ENCODE assay signal across 8 mouse cellular contexts in genomic region chr3:104790401-104790937, GRCm38 (mm10). TPM values are rescaled to one million over a fixed set of nuclear protein-coding genes. Genes with fewer than 3 reads are reported as not detected.
DNase-seq lines count a peak whose midpoint lies in the region; ATAC-seq and TF ChIP-seq lines count a peak whose summit lies in the region.
"Had no signal": no experiment of that assay in that cellular context is flagged by ENCODE, and none has a peak within 500 bp of the region (broad histone marks: within the 10 kb centered on the region; RNA-seq: fewer than 3 reads in every experiment).

No protein-coding gene starts in this region.

- H3K9me3 ChIP-seq in ES-Bruce4 (replicated peaks; ENCODE audit: control insufficient read depth, insufficient read depth, low read length, poor library complexity, severe bottlenecking): no peaks in the 10 kb centered on the region
- no peaks in the 10 kb centered on the region for H3K9me3 ChIP-seq in heart, embryonic 11.5 days (replicated peaks; ENCODE audit: control insufficient read depth, low read length)
- no peaks in the 10 kb centered on the region for H3K9me3 ChIP-seq in kidney, embryonic 15.5 days (replicated peaks)
- no peaks in the 10 kb centered on the region for H3K9me3 ChIP-seq in stomach, postnatal 0 days (ENCODE audit: control insufficient read depth, low read length)

- H3K4me2 ChIP-seq in heart, embryonic 11.5 days: peak overlapping the region; percentile 90
- H3K4me2 ChIP-seq in kidney, embryonic 15.5 days: peak overlapping the region; percentile 79
- peak overlapping the region; percentile 74 for H3K4me2 ChIP-seq in stomach, postnatal 0 days (replicated peaks; ENCODE audit: low read depth)

- H3K4me3 ChIP-seq in ES-Bruce4 (ENCODE audit: low read depth, low read length): peak overlapping the region; percentile 96
- H3K4me3 ChIP-seq in heart, embryonic 11.5 days (ENCODE audit: low read depth, low read length): peak overlapping the region; percentile 71
- peak overlapping the region; percentile 63 for H3K4me3 ChIP-seq in kidney, embryonic 15.5 days (replicated peaks)
- H3K4me3 ChIP-seq in stomach, postnatal 0 days (ENCODE audit: low read depth, low read length): peak overlapping the region; percentile 71
- H3K4me3 ChIP-seq: erythroblast, embryonic 14.5 days had no signal

- TF ChIP-seq CTCF in ES-Bruce4 (IDR thresholded peaks at IDR 0.05; ENCODE audit: low read depth, low read length): no peak
- no peak for TF ChIP-seq CTCF in stomach, postnatal 0 days (IDR thresholded peaks at IDR 0.05; ENCODE audit: low read depth)

- WGBS in heart, embryonic 11.5 days (ENCODE audit: insufficient replicate concordance): 8% methylated on average over 6 of the region's 6 CpGs
- 4% methylated on average over 6 of the region's 6 CpGs for WGBS in kidney, embryonic 15.5 days
- whole genome bisulfite sequencing in stomach, postnatal 0 days: 10% methylated on average over 6 of the region's 6 CpGs

- 0 out of 2 replicates have a peak, but pooled peaks have one; percentile 21 for TF ChIP-seq EP300 in ES-Bruce4 (IDR thresholded peaks at IDR 0.05; ENCODE audit: insufficient read depth, low read depth, low read length)
- no peak for TF ChIP-seq EP300 in stomach, postnatal 0 days (optimal IDR thresholded peaks at IDR 0.05)

- H3K27me3 ChIP-seq in ES-Bruce4 (ENCODE audit: control insufficient read depth, insufficient read depth, low read length, poor library complexity, severe bottlenecking): no peaks in the 10 kb centered on the region
- H3K27me3 ChIP-seq in heart, embryonic 11.5 days (ENCODE audit: control insufficient read depth, insufficient read depth, low read length): no peaks in the 10 kb centered on the region; the same call in 1 of the 2 replicates
- H3K27me3 ChIP-seq in kidney, embryonic 15.5 days: peaks cover 5% of the 10 kb centered on the region; the same call in 1 of the 2 replicates
- no peaks in the 10 kb centered on the region for H3K27me3 ChIP-seq in stomach, postnatal 0 days (ENCODE audit: control insufficient read depth, insufficient read depth, low read length)

- peak; percentile 75 for DNase-seq in adipocyte (ENCODE audit: low spot score)
- peak; percentile 26 for DNase-seq in lung, postnatal 14 days
- DNase-seq in stomach, postnatal 0 days (ENCODE audit: low spot score): peak; percentile 50
- DNase-seq in cerebellum, postnatal 14 days: no peak

- TF ChIP-seq POLR2A in ES-Bruce4 (IDR thresholded peaks at IDR 0.05; ENCODE audit: insufficient read depth, low read length): no peak

- peak overlapping the region; percentile 90 for H3K9ac ChIP-seq in ES-Bruce4 (ENCODE audit: low read depth, poor library complexity, severe bottlenecking)
- peak overlapping the region; percentile 76 for H3K9ac ChIP-seq in heart, embryonic 11.5 days (ENCODE audit: low read depth, low read length)
- peak overlapping the region; percentile 58 for H3K9ac ChIP-seq in kidney, embryonic 15.5 days
- H3K9ac ChIP-seq in stomach, postnatal 0 days (ENCODE audit: low read length): peak overlapping the region; percentile 79

- H3K27ac ChIP-seq in ES-Bruce4 (ENCODE audit: insufficient read depth, low read length): peak overlapping the region; percentile 13; the same call in 1 of the 2 replicates
- H3K27ac ChIP-seq in heart, embryonic 11.5 days (ENCODE audit: low read depth, low read length): peak overlapping the region; percentile 90
- H3K27ac ChIP-seq in kidney, embryonic 15.5 days: peak overlapping the region; percentile 92
- peak overlapping the region; percentile 94 for H3K27ac ChIP-seq in stomach, postnatal 0 days (replicated peaks)

- peaks cover 13% of the 10 kb centered on the region for H3K4me1 ChIP-seq in ES-Bruce4 (ENCODE audit: control insufficient read depth, insufficient read depth, low read length)
- H3K4me1 ChIP-seq in heart, embryonic 11.5 days (ENCODE audit: control insufficient read depth, insufficient read depth, low read length): peaks cover 50% of the 10 kb centered on the region
- peaks cover 71% of the 10 kb centered on the region for H3K4me1 ChIP-seq in kidney, embryonic 15.5 days
- peaks cover 21% of the 10 kb centered on the region for H3K4me1 ChIP-seq in stomach, postnatal 0 days (replicated peaks; ENCODE audit: control insufficient read depth, insufficient read depth)

- ATAC-seq in heart, embryonic 11.5 days (replicated peaks; ENCODE audit: insufficient number of reproducible peaks, low FRiP score, low TSS enrichment): 0 out of 2 replicates have a peak, but pooled peaks have one; percentile 7
- peak; percentile 12 for ATAC-seq in kidney, embryonic 15.5 days (replicated peaks; ENCODE audit: low FRiP score)
- peak; percentile 13; the same call in 1 of the 2 replicates for ATAC-seq in stomach, postnatal 0 days (ENCODE audit: low FRiP score, low TSS enrichment)

- H3K36me3 ChIP-seq in ES-Bruce4 (ENCODE audit: control insufficient read depth, insufficient read depth, low read length, poor library complexity, severe bottlenecking): peaks cover 1% of the 10 kb centered on the region; the same call in 1 of the 2 replicates
- H3K36me3 ChIP-seq in heart, embryonic 11.5 days (ENCODE audit: control insufficient read depth, insufficient read depth, low read length): peaks cover 13% of the 10 kb centered on the region
- peaks cover 35% of the 10 kb centered on the region for H3K36me3 ChIP-seq in kidney, embryonic 15.5 days
- H3K36me3 ChIP-seq in stomach, postnatal 0 days (ENCODE audit: control insufficient read depth, insufficient read depth, low read length): peaks cover 3% of the 10 kb centered on the region; the same call in 1 of the 2 replicates

RNA-seq across cellular contexts. Expression of gene Rhoc, which starts 2.3 kb away (rescaled TPM):
- polyA plus RNA-seq in ES-Bruce4 (2011; ENCODE audit: insufficient read depth, insufficient read length, low read depth, missing spikeins): 123 and 125 TPM in 2 replicates
- 242 and 272 TPM in 2 replicates for polyA plus RNA-seq in heart, embryonic 11.5 days (2014; fragmentation: Nextera tagmentation; extraction: Ambion mirVana)
- polyA plus RNA-seq in kidney, embryonic 15.5 days (2015; fragmentation: Nextera tagmentation; extraction: Ambion mirVana): 131 and 135 TPM in 2 replicates
- polyA plus RNA-seq in stomach, postnatal 0 days (2015; fragmentation: Nextera tagmentation; extraction: Ambion mirVana): 126 and 130 TPM in 2 replicates

RNA-seq across cellular contexts. Expression of gene Fam19a3, which starts 8.8 kb away (rescaled TPM):
- 0.20 and 0.31 TPM in 2 replicates for polyA plus RNA-seq in ES-Bruce4 (2011; ENCODE audit: insufficient read depth, insufficient read length, low read depth, missing spikeins)
- 1.2 and 2.2 TPM in 2 replicates for polyA plus RNA-seq in heart, embryonic 11.5 days (2014; fragmentation: Nextera tagmentation; extraction: Ambion mirVana)
- polyA plus RNA-seq in kidney, embryonic 15.5 days (2015; fragmentation: Nextera tagmentation; extraction: Ambion mirVana): 0.06 and 0.10 TPM in 2 replicates
- polyA plus RNA-seq in stomach, postnatal 0 days (2015; fragmentation: Nextera tagmentation; extraction: Ambion mirVana): 0.17 TPM in 1 of 2 replicates, not detected in the other
- polyA plus RNA-seq: erythroblast, embryonic 14.5 days had no signal

RNA-seq across cellular contexts. Expression of gene Ppm1j, which starts 9.6 kb away (rescaled TPM):
- polyA plus RNA-seq in ES-Bruce4 (2011; ENCODE audit: insufficient read depth, insufficient read length, low read depth, missing spikeins): 21.4 and 23.8 TPM in 2 replicates
- polyA plus RNA-seq in heart, embryonic 11.5 days (2014; fragmentation: Nextera tagmentation; extraction: Ambion mirVana): 23.5 and 36.9 TPM in 2 replicates
- 6.5 and 6.9 TPM in 2 replicates for polyA plus RNA-seq in kidney, embryonic 15.5 days (2015; fragmentation: Nextera tagmentation; extraction: Ambion mirVana)
- polyA plus RNA-seq in stomach, postnatal 0 days (2015; fragmentation: Nextera tagmentation; extraction: Ambion mirVana): 2.4 and 2.8 TPM in 2 replicates
- polyA plus RNA-seq: erythroblast, embryonic 14.5 days had no signal

RNA-seq across cellular contexts. Expression of gene Mov10, which starts 27.9 kb away (rescaled TPM):
- 79.9 and 90.4 TPM in 2 replicates for polyA plus RNA-seq in ES-Bruce4 (2011; ENCODE audit: insufficient read depth, insufficient read length, low read depth, missing spikeins)
- 35.7 and 41.2 TPM in 2 replicates for polyA plus RNA-seq in heart, embryonic 11.5 days (2014; fragmentation: Nextera tagmentation; extraction: Ambion mirVana)
- polyA plus RNA-seq in kidney, embryonic 15.5 days (2015; fragmentation: Nextera tagmentation; extraction: Ambion mirVana): 62.9 and 66.5 TPM in 2 replicates
- polyA plus RNA-seq in stomach, postnatal 0 days (2015; fragmentation: Nextera tagmentation; extraction: Ambion mirVana): 28.1 and 30.4 TPM in 2 replicates

Comparison
In these comparisons a context has a peak if more than half of its experiments do, and no peak if none do; other contexts are left out.
1. H3K27ac ChIP-seq: peak in every context shown above with its lines; median percentile 94 in stomach, postnatal 0 days; 92 in kidney, embryonic 15.5 days; 90 in heart, embryonic 11.5 days; 13 in ES-Bruce4.
2. DNase-seq: peak in adipocyte (single experiment), lung, postnatal 14 days (single experiment) and stomach, postnatal 0 days (single experiment); none in cerebellum, postnatal 14 days (0 of 2).
3. Peak in every context shown above with its lines, with median percentiles within 50 percentile points of each other: H3K4me3 ChIP-seq, H3K9ac ChIP-seq, ATAC-seq and H3K4me2 ChIP-seq.